Mouse (Mus musculus) right cerebral cortex, postnatal 25 days (tissue): ENCODE results near the gene Gpr12.
"Not testable (repeated sequence)": the region's sequence is repeated elsewhere in the genome, so short reads cannot be mapped to it uniquely, and the experiment has no call there.

Experiments used
- DNase-seq: peaks from one replicate; pipeline ENCODE4 v3.0.0; 2022

Gene Gpr12

GRCm38 (mm10) chr5:146586357-146587070, 1.5 kb upstream of the Gpr12 start:
- DNase-seq: no peak

GRCm38 (mm10) chr5:146585307-146585651, 240 bp upstream of the Gpr12 start:
- DNase-seq: no peak

GRCm38 (mm10) chr5:146584156-146584477, 922 bp downstream of the Gpr12 start:
- DNase-seq: no peak

GRCm38 (mm10) chr5:146576668-146577067, 8.4 kb downstream of the Gpr12 start:
- DNase-seq: no peak

- DNase-seq: not testable (repeated sequence)
Observed at GRCm38 (mm10) chr5:146572735-146573042, 12.3 kb downstream of the Gpr12 start.

- peak; percentile 62 for DNase-seq
Observed at GRCm38 (mm10) chr5:146571830-146572734, 13.0 kb downstream of the Gpr12 start.

GRCm38 (mm10) chr5:146570179-146570578, 14.9 kb downstream of the Gpr12 start:
- not testable (repeated sequence) for DNase-seq

- no peak for DNase-seq
Observed at GRCm38 (mm10) chr5:146567054-146567453, 18.0 kb downstream of the Gpr12 start.

- DNase-seq: no peak
Observed at GRCm38 (mm10) chr5:146564259-146564658, 20.8 kb downstream of the Gpr12 start.

GRCm38 (mm10) chr5:146555836-146556235, 29.2 kb downstream of the Gpr12 start, which contains the start of gene Gm3415:
Gene Gm3415 (plus strand): TSS chr5:146556136.
- not testable (repeated sequence) for DNase-seq

GRCm38 (mm10) chr5:146537347-146537746, 47.7 kb downstream of the Gpr12 start, which contains the start of gene Gm3409:
Gene Gm3409 (plus strand): TSS chr5:146537647.
- not testable (repeated sequence) for DNase-seq
